Mouse (Mus musculus) ES-Bruce4 (cell line): ENCODE measurements around the gene Dtnb.

Experiments
- CTCF ChIP-seq: IDR thresholded peaks from one replicate; pipeline ENCODE4 v1.8.1; 2011; ENCODE audit warnings: low read depth, low read length
- POLR2A ChIP-seq: IDR thresholded peaks from one replicate; pipeline ENCODE4 v1.8.1; 2011; ENCODE audit warnings: low read length; ENCODE audit not compliant: insufficient read depth

- TF ChIP-seq CTCF (no peak), POLR2A (no peak)
These were observed 236.3 kb downstream of the Dtnb start for GRCm38 (mm10) chr12:3808396-3808981.
